Mouse (Mus musculus) left cerebral cortex, postnatal 14 days (tissue): ENCODE measurements around the gene Hoxc12. TPM values are rescaled to one million over a fixed set of nuclear protein-coding genes. Genes with fewer than 3 reads are reported as not detected.

Source experiments
- DNase-seq, 2 experiments: peaks; one replicate each; pipeline ENCODE4 v3.0.0; 2021 to 2022; ENCODE audit warnings: low spot score in 2 of 2, mixed read lengths in 1 of 2
- intact Hi-C: fragments of 180-260 bp; cut with DNase I; formaldehyde crosslinking; loops from one replicate; pipeline ENCODE4 v1.15.1; 2025
- total RNA-seq, 2 experiments: library from RNA; stranded (reverse); gene quantifications; 2 replicates each; pipeline ENCODE4 v1.2.3; 2021

The Hoxc12 gene
- total RNA-seq, 2 experiments from 2014 or later: not detected

DNA sequence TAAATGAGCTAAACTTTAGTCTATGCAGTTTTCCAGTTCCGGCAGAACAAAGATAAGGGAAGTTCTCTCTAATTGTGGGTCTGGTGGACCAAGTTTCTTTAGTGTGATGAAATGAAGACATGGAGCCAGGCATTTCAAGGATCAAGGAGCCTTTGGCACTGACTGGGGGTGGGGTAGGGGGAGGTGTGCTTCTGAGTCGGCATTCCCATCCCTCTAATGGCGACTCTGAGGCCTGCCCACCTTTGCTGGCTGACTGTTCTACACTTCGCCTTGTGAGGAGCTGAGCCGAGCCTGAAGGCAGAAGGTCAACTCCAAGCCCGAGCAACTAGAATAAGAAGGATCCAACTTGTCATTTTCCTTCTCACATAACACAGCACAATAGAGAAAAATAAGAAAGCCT, 25.2 kb downstream of the Hoxc12 start:
- intact Hi-C loops: loop anchor here (10.0 kb wide), 1 partner anchor 267 kb away; no protein-coding TSS in a partner anchor
- DNase-seq: no peak

DNA sequence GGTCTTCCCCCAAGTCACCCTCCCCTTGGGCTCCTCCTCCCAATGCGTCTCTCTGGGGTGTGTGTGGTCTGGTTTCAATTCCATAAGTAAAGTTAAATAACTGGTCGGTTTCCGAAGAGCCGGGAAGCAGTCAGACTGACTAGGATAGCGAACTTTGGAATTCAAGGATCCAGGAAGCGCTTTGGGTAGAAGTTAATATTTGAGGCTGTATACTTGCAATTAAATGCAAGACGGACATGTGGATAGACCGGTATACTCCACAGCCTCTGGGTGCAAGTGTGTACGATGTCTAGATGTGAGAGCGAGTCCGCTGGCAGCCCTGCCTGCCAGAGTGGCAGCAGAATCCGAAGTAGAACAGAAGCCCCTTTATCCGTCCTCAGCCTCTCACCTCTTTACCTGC, 25.9 kb downstream of the Hoxc12 start:
- no peak for DNase-seq
- intact Hi-C loops: loop anchor here (10.0 kb wide), 1 partner anchor 268 kb away; no protein-coding TSS in a partner anchor

DNA sequence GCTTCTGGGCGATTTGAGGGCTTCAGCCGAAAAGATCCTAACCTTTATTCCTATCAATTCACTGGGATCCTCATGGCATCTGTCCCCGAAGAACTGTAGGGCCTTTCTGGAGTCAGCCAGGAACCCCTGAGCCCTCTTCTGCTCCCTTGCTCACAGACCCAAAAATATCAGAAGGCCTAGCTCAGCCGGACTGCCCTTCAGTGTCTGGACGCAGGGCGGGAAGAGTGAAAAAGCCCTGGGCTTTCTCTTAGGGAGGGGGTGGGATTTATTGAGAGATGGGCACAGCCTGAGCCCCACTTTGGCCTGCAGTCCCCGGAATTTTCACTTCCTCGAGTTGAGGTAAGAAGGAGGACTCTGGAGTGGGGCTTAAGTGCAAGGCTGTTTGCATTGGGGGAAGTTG, 26.7 kb downstream of the Hoxc12 start:
- no peak for DNase-seq
- intact Hi-C loops: loop anchor here (10.0 kb wide), 1 partner anchor 268 kb away; no protein-coding TSS in a partner anchor

DNA sequence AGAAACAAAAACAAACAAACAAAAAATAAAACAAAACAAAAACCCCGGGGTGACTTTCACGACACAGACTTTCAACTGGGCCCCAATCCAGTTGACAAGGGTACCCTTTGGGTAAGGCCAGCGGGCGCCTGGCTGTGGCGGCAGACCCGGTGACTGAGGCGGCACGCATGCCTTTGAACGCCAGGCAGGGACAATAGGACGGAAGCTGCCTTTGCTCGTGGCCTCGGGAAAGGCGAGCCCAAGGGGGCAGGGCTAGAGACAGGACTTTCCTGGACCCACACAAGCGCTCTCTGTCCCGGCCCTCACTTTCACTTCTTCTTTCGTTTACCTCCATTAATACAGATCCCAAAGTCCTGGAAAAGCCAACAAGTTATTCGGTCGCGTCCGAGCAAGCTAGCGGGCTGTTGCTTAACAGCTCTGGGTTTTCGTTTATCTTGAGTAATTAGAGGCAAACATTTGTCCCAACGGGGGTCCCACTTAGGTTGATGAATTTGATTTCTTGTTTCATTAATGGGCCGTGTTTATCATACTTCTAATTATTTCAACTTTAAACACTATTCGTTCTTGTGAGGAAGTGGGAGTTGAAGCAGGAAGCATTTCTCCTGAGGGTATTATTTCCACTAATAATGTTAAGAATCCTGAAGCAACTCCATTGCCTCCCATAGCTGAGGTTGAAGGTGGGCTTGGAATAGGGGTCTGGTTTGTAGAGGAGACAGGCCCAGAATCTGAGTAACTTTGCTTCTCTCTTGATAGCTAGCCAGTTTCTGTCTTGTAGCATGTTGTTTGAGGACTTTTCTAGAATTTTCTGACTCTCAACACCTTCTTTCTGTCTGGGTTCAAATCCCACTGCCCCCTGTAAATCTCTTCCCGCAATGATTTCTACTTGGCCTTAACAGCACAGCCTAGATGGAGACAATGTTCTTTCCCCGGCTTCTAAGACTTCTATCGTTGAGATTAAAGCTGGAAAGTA, 27.4 kb downstream of the Hoxc12 start:
- intact Hi-C loops: loop anchor here (10.0 kb wide), 1 partner anchor 269 kb away; no protein-coding TSS in a partner anchor
- no peak for DNase-seq

DNA sequence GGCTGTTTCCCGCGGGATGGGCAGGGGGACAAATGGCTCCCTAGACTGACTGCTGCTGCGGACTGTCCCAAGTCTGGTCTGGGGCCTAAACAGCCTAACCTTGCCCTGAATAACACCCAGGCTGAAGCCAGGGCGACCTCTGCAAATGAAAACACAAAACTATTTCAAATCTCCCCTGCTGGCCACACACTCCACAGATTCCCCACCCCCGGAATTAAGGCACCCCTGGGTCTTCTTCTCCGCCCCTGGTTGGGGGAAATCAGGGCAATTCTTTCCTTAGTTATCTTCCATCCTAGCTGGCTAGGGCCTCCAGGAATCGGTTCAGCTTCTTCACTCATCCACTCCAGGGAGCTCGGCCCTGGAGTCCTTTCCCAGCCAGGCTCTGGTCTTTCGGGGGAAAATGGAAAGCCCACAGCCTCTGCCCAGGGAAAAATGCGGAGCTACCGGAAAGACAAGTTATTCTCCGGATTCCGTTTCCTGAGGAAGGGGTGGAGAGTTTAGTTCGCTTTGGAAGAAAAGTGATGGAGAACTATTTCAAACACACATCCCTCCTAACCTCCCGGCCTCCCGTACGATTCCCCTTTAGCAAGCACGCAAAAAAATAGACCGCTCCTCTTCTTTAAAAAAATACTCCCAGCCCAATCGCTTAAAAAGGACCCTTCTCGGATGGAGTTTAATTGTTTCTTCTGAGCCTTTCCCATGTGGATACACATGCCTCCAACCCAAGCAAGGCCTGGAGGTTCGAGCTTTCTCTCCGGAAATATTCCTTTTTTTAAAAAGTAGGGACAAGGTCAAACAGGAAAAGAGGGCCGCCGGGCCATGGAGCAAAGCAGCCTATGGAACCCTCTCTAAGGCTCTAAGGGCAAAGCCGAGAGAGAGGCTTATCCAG, 28.7 kb downstream of the Hoxc12 start:
- intact Hi-C loops: loop anchor here (10.0 kb wide), 1 partner anchor 270 kb away; no protein-coding TSS in a partner anchor
- DNase-seq: no peak

DNA sequence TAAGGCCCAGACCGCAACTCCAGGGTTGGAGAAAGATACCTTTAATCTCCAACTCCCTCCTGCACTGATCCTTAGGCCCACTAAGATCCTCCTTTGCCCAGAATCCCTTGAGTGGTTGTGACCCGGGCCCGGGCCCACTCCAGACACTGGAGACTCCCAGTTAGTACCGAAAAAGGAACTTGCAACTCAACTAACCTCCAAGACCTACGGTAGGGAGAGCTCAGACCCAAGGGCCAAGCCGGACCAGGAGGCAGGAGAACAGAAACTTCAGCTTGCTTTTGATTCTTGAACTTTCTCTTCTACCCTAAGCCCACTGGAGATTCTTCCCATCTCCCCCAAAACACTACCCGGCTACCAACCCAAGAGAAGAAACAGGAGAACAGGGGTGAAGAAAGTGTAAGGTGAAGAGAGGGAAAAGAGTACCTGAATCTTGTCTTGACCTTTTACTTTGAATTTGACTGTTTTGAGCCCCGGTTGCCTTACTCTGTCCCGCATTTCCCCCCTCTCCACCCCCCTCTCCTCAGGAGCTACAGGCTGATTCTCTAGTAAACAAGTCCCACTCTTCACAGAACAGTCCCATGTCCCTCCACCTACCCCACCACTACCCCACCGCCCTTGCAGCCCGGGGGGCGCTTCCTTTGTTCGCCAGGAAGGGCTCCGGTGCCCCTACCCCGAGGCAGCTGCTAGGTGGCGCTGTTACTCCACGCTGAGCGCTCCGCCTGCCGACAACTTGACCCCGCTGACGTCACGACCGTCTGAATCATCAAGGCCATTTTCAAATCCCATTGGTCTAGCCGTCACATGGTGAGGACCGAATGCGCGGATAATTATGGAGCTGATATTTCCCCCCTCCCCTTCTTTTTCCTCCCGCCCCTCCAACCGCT, 29.6 kb downstream of the Hoxc12 start:
- peak in 1 of 2 experiments; percentile 25 for DNase-seq
- intact Hi-C loops: loop anchor here (10.0 kb wide), 1 partner anchor 271 kb away; no protein-coding TSS in a partner anchor

DNA sequence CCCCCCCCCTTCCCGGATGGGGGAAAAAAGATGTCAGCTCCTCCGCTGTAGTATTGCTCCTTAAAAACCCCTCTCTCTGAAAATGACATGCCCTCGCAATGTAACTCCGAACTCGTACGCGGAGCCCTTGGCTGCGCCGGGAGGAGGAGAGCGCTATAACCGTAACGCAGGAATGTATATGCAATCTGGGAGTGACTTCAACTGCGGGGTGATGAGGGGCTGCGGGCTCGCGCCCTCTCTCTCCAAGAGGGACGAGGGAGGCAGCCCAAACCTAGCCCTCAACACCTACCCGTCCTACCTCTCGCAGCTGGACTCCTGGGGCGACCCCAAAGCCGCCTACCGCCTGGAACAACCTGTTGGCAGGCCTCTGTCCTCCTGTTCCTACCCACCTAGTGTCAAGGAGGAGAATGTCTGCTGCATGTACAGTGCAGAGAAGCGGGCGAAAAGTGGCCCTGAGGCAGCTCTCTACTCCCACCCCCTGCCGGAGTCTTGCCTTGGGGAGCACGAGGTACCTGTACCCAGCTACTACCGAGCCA, 30.3 kb downstream of the Hoxc12 start, which contains the start of gene Hoxc10:
Hoxc10 (plus strand) TSS at position 21 of the 536 bp plus-strand sequence.
- intact Hi-C loops: loop anchor here (10.0 kb wide), 1 partner anchor 272 kb away; no protein-coding TSS in a partner anchor

DNA sequence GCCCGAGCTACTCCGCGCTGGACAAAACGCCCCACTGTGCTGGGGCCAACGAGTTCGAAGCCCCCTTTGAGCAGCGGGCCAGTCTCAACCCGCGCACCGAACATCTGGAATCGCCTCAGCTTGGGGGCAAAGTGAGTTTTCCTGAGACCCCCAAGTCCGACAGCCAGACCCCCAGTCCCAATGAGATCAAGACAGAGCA, 30.7 kb downstream of the Hoxc12 start, which contains the start of gene Hoxc5:
Hoxc5 (plus strand) TSS at position 132 of the 199 bp plus-strand sequence.
- no peak for DNase-seq
- intact Hi-C loops: loop anchor here (10.0 kb wide), 1 partner anchor 272 kb away; no protein-coding TSS in a partner anchor

More for the DNA sequence above, 30.3 kb downstream of the Hoxc12 start, which contains the start of gene Hoxc10:
- no peak for DNase-seq

DNA sequence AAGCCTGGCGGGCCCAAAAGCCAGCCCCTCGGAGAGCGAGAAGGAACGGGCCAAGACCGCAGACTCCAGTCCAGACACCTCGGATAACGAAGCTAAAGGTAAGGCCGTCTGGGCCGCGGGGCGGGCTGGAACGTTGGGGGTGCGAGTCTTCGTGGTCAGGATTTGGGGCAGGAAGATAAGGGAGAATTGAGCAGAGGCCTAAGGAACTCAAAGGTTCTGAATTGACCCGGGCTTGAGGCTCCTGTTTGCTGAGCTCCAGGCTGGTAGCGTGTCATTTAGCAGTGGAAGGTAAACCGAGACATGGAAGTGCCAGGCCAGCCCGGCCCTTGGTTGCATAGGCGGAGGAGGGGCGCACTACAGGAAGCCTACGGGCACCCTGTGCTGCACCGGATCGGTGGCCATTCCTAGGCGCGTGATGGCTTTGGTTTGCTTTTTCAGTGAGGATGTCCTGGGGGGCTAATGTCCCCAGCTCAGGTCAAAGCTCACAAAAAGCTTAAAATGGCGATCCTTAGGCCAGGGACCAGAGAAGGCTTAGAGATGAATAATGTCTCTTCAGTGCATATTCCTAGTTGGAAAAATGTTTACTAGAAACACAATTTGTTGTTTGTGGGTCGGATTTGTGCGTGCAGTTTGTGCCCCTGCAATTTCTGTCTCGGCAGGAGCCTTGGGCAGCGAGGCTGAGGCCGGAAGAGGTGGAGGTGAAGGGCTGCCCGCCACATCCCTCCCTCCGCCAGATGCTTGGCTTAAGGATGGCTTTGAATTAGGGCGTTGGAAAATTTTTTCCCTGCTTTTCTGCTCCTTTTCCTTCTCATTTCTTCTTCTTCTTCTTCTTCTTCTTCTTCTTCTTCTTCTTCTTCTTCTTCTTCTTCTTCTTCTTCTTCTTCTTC, 31.2 kb downstream of the Hoxc12 start:
- DNase-seq: no peak
- intact Hi-C loops: loop anchor here (10.0 kb wide), 1 partner anchor 273 kb away; no protein-coding TSS in a partner anchor

DNA sequence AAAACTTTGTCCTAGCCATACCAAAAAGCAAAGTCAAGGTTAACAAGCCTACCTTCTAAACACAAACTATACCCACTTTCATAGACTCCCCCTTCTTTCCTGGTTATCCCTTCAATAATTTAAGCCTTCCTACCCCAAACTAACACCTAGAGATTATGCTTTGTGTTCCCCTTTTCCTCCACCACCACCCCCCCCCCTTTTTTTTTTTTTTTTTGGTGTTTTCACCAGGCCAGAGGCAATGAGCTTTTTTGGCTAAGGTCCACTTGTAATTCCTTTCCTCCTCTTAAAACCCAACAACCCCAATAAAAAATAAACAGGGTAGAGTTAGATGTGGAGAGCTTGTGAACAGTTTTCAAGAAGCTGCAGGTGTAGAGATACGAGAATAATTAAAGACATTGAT, 32.7 kb downstream of the Hoxc12 start:
- intact Hi-C loops: loop anchor here (10.0 kb wide), 1 partner anchor 274 kb away; no protein-coding TSS in a partner anchor

DNA sequence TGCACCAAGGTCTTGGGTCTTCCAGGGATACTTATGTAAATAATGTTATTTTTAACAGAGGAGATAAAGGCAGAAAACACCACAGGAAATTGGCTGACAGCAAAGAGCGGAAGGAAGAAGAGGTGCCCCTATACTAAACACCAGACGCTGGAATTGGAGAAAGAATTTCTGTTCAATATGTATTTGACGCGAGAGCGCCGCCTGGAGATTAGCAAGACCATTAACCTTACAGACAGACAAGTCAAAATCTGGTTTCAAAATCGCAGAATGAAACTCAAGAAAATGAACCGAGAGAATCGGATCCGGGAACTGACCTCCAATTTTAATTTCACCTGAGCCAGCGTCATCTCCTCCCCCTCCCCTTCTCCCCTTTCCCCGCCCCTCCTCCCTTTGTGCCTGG, 34.2 kb downstream of the Hoxc12 start:
- DNase-seq: no peak
- intact Hi-C loops: loop anchor here (5.0 kb wide), 1 partner anchor 208 kb away; no protein-coding TSS in a partner anchor

More for the DNA sequence above, 32.7 kb downstream of the Hoxc12 start:
- DNase-seq: no peak

DNA sequence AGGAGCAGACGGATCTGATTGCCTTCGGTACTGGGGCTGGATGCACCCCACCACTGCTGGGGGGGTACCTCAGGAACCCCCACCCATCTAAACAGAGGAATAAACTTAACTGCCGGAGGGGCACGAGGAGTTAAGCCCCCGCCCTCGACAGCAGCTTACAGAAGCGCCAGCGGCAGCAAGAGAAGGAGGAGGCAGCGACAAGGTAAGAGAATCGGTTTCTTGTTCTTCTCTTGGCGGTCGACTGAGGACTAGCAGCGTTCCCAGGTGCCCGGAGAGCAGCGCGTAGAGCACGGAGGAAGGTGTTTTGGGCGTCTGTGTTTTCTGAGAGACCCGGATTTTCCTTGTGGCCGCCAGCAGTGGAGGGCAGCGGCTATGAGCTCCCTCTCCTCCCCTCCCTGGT, 35.7 kb downstream of the Hoxc12 start:
- intact Hi-C loops: loop anchor here (5.0 kb wide), 1 partner anchor 210 kb away; no protein-coding TSS in a partner anchor
- DNase-seq: no peak

DNA sequence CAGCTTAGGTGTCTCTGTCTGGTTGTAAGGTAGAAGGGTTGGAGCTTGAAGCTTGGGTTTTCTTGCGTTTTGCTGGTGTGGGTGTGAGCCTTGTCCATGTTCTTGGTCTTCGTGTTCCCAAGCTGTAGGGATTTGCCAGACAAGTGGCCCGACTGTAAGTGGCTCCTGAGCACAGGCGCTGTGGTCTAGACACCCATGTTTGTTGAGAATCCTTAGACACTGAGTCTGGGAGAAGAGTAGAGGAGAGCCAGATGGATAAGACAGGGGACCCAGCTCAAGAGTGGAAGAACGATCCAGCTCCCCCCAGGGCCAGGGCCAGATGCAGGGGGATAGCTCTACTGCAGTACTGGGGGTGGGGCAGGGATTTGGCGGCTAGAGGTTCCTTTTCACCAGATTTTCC, 36.2 kb downstream of the Hoxc12 start:
- intact Hi-C loops: loop anchor here (5.0 kb wide), 1 partner anchor 210 kb away; no protein-coding TSS in a partner anchor
- no peak for DNase-seq

DNA sequence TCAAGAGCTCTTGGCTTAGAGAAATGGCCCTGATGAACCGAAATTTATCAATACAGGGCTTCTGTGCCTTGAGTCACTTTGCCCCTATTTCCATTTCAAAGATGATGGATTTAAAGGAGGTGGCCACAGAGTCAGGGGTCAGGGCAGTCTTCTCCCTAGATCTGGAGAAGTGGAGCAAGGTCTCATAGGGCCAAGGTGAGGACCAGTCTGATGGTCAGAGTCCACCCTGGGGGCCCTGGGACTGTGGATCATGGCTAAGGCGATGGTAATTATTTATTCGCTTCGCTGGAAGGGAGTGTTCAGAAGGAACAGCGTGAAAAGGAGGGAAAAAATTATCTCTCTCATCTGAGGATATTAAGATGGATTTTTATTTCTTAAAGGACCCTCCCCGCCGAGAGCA, 38.5 kb downstream of the Hoxc12 start:
- intact Hi-C loops: no loop called here

DNA sequence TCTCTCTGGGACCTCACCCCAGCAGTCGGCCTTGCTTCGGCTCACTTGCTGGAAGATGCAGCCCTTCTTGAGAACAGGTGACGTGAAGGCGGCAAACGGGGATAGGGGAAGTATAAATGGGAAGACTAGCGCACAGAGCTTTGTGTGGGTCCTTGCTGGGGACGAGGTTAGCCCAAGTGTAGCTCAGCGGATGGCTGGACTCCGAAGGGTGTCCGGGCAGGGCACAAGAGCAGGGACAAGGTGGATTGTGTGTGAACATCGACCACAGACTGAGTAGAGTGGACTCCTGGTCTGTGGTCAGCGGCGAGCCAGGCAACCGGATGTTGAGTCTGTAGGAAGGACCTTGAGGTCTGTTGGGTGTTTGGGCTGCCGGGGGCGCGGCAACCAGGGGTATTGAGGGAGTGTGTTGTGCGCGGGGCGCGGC, 39.1 kb downstream of the Hoxc12 start:
- DNase-seq: no peak
- intact Hi-C loops: no loop called here

More for the DNA sequence above, 38.5 kb downstream of the Hoxc12 start:
- no peak for DNase-seq

DNA sequence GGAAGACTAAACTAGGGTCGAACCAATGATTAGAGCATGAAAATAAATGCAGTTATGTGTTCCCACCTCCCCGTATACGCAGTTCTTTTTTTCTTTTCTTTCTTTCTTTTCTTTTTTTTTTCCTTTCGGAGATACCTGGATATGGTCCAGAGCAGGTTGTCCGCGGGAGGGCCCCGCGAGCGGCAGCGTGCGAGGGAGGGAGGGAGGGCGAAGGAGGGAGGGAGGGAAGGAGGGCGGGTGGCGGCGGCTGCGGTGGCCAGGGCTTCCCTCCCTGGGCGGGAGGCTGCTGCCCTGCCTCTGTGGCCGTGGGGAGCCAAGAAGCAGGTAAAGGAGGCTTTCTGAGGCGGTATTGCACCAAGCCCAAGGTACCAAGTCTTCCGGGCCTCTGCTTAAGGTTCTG, 39.6 kb downstream of the Hoxc12 start, which contains the start of gene Hoxc9:
Hoxc9 (plus strand) TSS at position 269 of the 400 bp plus-strand sequence.
- intact Hi-C loops: no loop called here
- no peak for DNase-seq
